Mouse (Mus musculus) c-Kit-positive CD71-positive TER-119-positive erythroid progenitor cells, embryonic 14.5 days (primary cell): ENCODE data around the gene Zfp445.
"Not testable (repeated sequence)": the region's sequence is repeated elsewhere in the genome, so short reads cannot be mapped to it uniquely, and the experiment has no call there.

ENCODE experiments used
- DNase-seq: peaks from one replicate; pipeline ENCODE4 v3.0.0-alpha.2; 2013; ENCODE audit warnings: low spot score

The Zfp445 gene

DNA sequence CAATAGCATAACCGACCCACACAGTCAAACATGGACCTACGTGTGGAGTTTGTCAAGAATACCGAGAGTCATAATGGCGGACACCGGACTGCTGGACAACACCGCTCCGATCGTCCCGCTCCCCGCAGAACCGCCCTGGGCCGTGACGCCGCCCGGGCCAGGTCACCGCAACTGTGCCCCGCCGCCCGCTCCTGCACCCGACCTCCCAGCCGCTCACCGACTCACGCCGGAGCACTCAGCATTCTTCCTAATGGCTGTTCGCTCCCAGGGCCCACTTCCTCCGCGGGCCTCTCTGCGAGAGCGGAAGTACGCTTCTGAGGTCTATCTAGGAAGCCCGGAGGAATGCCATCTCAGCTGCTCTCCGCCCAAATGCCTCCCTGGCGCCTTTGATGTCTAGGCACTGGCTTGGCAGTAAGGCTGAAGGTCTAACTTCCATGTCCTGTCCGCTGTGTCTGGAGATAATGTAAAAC is at the start of gene Zfp445:
Zfp445 (minus strand) TSS at position 310 of the 470 bp plus-strand sequence.
- DNase-seq: peak; percentile 79

DNA sequence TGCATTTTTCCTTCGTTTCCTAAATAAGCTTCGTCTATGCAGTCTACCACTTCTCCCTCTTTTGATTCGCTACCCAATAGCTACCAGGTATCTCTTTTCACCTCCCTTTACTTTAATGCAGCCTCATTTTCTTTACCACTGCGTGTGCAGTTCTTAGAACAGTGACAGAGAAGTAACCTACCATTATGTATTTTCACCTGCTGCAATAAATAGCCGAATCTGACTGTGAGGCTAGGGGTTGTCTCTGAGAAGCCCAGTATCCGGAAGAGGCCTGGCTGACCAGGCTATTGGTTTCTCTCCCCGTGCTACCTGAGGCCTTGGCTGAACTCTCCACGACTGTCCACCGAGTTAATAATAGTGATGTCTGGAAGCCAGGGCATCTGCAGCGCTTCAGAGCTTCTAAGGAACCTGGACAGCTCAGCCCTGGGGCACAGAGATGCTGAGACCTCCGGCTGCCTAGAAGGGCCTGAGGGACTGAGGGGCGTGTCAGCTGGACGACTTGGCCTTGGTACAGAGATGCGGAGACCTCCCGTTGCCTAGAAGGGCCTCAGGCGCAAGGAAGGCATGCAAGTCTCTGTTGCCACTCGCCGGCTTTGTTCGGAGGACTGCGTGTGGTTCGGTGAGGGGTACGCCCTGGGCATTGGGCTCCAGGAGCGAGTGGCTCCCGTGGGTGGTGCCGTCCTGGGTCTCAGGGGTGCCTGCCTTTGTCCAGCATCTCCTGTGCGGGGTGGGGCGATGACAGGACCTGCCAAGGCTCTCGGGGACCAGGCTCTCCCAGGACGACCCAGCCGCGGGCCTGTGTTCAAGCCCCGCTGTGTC is 37.1 kb upstream of the Zfp445 start:
- no peak for DNase-seq

DNA sequence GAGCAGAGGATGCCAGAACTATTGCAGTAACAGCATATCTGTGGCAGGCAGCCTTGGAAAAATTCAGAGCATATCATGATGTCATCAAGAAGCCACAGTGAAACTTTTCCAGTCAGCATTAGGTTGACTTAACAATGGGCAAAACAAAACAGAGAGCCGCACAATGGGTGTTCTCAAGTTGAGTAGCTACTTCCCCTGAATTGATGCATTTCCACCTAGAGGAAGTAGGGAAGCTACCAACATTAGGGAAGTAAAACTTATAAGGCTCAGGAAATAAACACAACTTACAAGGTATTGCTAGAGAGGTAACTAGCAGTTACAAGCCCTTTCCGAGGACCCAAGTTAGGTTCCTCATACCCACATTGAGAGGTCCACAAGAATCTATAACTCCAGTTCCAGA is 35.2 kb upstream of the Zfp445 start:
- no peak for DNase-seq

DNA sequence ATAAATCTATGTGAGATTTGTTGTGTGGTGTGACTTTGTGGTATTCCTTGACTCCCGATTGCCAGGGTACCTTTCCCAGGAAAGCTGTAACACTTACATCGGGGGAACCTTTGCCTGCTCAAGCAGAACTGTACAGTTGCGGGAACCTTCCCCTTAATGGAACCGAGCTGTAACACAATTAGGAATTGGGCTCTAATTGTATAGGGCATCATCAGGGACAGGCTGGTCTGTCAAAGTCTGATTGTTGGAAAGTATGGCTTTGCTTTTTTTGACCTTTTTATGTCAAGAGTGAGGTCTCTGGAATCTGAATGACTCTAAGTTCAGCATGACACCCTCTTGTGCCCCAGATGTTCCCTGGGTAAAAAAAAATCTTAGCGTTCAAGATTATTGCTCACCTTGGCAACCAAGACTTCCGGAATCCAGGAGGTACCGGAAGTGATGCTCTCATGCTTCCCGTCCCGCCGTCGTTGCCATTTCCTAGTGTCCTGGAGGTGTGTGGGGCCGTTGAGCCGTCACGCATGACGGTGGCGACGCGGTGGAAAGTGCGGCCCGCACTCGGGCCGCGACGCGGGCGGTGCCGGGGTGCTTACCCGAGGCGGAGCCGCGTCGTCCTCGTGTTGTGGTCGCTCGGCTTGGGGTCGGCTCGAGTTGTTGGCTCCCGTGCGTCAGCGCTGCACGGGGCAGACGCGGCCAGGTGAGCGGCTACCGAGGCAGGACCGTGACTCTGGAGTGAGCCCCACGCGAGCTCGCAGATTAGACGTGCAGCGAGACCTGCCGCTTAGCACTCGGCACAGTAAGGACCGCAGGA is 20.8 kb upstream of the Zfp445 start:
- peak; percentile 37 for DNase-seq

DNA sequence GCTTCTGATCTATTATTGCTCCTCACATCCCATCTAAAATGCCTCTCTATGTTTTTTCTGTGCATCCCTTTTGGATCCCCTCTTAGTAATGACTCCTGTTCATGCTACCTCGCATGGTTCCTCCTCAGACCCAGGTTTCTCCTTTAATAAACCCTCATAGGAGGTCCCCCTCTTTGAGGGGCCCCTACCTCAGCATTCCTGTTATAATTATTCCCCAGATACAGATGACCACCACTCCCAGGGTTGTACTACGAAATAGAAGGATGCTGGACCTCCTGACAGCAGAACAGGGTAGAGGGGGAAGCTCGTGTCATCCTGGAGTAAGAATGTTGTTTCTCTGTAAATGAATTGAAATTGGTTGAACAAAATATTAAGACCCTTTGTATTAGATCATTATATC is 19.6 kb upstream of the Zfp445 start, which contains the start of gene Zkscan7:
Zkscan7 (plus strand) TSS at position 301 of the 400 bp plus-strand sequence.
- DNase-seq: no peak

DNA sequence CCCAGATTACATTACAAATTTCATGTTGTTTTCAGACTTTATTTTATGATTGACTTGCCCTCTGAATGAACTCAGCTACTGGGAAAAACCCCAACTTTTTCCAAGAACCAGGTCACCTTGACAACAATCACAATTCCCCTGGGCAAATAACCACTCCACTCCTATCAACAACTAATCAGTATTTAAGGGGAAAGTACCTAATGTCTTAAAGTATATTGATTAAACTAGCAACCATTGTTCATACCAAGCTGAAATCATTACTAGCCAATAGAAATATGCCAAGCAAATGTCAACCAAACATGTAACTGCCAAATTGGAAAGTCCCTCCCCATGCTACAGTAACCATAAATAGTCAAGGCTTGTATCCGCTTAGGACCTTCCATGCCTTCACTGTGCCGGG is 9.3 kb upstream of the Zfp445 start:
- no peak for DNase-seq

DNA sequence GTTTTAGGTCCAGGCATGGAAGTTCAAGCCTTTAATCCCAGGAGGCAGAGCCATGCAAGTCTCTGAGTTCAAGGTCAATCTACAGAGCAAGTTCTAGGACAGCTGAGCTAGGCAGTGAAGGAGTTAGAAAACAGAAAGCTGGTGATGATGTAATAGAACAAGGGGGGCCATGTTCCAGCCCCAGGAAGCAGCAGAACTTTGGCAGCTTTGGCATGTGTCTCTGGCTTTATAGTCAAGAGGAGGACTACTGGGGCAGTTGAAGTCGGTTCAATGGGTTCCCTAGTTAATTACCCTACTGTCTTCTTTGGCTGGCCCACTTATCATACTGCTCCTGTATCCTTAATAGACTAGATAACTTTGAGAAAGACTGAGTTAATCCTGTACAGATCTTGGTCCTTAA is 8.8 kb upstream of the Zfp445 start:
- no peak for DNase-seq

DNA sequence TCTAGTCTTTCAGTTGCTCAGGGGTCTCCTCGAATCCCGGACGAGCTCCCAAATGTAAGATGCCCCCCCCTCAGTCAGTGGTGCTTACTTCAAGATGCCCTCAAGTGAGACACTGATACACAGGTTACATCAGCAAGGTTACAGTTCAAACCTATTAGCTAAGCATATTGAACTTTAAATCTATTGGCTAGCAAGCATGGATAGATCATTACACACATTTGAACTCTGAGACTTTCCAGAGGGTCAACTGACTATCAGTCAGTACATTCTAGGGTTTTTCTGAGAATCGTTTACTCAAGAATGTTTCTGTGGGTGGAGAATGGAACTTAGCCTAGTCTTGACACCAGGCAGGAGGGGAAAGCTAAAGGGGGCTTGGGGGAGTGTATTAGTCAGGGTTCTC is 6.8 kb upstream of the Zfp445 start:
- no peak for DNase-seq

DNA sequence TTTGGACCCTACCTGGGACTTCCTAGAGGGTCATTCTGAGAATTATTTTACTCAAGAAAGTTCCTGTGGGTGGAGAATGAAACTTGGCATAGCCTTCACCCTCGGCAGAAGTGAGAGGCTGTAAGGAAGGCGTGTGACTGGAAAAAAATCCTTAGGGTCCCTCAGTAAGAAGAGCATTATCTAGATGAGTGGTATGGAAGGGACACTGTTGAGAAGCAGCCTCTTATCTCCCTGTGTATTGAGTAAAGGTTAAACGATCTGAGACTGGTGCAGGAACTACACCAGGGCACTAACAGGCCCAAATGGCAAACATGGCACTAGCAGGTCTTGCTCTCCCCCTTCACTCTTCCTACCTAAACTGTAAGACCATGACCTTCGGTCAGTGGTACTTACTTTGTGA is 386 bp upstream of the Zfp445 start:
- DNase-seq: no peak

DNA sequence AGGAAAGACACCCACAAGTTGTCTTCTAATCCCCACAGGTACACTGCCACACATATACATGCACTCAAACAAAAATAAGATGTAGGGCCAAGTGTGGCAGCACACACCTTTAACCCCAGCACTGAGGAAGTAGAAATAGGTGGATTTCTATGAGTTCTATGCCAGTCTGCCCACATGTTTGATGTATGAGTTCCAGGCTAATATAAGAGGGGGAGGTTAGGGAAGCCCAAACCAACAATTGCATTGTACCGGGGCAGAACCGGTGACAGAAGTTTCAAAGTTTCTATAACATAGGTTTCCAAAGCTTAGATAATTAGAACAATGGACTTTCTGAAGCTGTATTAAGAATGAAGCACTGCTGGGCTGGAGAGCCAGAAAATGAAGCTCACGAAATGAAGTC is 958 bp downstream of the Zfp445 start:
- peak; percentile 37 for DNase-seq

DNA sequence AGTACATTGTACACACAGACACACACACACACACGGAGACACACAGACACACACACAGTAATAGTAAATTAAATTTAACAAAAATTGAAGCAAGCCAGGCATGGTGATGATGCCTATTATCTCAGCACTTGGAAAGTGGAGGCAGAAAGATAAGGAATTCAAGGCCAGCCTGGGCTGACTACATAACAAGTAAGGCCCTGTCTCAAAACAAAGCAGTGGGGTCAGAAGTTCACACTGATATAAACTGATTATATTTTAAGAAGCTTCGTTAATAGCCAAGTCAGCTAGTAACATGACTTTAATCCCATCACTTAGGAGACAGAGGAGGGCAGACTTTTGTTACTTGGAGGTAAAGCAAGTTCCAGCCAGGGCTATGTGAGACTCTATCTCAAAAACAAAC is 2.1 kb downstream of the Zfp445 start:
- DNase-seq: no peak

DNA sequence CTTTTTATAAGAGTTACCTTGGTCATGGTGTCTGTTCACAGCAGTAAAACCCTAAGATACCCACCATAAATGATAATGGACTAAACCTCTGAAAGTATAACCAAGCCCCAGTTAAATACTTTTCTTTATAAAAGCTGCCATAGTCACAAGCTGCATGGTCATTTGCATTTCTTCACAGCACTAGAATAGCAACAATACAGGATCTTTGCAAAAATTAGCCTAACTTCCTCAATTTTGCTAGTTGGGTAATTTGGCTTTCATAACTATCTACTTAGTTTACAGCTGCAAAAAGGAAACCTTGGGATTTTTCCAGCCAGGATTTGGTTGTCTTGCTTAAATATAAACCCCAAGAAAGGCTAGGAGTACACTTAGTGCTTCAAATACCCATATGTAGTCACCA is 5.1 kb downstream of the Zfp445 start:
- no peak for DNase-seq

DNA sequence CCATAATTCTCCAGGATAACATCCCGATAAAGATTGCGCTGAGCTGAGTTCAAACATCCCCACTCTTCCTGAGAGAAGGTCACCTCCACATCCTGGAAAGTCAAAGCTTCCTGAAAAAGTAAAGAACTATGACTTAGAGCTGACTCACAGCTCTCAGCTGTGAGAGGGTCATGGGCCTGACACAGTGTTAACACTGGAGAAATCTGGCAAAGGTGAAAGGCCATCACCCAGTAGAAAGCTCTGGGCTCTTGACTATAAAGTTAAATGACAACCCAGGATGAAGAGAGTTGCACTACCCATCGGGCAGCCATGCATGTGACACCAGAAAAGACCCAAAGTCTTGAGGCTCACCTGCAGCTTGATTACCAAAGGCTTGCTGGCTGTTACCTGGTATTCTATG is 9.1 kb downstream of the Zfp445 start:
- DNase-seq: no peak

DNA sequence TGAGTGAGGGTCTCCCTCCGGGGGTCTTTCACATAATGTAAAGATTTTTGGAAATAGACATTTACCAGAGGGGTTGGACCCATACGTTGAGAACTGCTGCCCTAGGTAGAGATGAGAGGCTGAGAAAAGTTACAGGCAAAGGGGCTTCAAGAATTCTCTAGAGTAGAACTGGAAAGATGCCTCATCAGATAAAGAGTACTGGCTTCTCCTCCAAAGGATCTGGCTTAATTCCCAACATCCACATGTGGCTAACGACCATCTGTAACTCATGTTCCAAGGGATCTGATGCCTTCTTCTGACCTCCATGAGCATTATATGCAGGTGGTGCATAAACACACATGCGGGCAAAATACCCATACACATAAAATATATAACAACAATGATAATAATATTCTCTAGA is 10.2 kb downstream of the Zfp445 start:
- no peak for DNase-seq

DNA sequence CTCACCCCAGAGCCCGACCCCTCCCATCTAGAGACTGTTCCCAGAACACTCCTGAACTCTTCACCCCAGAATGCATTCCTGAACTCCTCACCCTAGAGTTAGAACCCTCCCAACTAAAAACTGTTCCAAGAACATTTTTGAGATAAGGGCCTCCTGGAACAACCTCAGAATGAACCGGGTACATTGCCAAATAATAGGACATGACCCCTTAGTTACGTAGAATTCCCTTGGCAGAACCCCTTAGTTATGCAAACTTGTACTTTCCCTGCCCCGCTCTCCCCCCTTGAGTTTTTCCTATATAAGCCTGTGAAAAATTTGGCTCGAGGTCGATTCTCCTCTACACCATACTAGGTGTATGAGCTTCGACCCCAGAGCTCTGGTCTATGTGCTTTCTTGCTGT is 10.7 kb downstream of the Zfp445 start:
- not testable (repeated sequence) for DNase-seq

DNA sequence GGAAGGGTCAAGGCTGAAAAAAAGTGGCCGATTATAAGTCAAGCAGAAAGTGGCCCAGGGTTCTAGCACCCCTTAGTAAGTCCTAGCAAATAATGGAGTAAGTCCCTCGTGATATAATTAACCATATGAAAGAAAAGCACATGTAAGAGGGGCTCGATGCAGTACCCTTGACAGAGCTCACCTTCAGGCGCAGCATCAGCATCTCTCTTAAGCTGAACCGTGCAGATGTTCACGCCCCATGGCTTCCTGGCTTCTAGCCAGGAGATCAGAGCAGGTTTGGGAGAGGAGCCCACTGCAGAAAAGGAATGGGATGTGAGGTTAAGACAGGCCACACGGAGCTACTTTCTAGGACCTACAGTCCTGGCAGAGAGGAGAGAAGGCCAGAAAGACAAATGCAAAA is 11.3 kb downstream of the Zfp445 start:
- DNase-seq: no peak

DNA sequence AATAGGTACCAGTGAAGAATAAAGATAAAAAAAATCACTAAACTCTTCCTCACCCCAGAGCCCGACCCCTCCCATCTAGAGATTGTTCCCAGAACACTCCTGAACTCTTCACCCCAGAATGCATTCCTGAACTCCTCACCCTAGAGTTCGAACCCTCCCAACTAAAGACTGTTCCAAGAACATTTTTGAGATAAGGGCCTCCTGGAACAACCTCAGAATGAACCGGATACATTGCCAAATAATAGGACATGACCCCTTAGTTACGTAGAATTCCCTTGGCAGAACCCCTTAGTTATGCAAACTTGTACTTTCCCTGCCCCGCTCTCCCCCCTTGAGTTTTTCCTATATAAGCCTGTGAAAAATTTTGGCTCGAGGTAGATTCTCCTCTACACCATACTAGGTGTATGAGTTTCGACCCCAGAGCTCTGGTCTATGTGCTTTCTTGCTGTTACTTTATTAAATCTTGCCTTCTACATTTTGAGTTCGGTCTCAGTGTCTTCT is 17.9 kb downstream of the Zfp445 start:
- DNase-seq: not testable (repeated sequence)

DNA sequence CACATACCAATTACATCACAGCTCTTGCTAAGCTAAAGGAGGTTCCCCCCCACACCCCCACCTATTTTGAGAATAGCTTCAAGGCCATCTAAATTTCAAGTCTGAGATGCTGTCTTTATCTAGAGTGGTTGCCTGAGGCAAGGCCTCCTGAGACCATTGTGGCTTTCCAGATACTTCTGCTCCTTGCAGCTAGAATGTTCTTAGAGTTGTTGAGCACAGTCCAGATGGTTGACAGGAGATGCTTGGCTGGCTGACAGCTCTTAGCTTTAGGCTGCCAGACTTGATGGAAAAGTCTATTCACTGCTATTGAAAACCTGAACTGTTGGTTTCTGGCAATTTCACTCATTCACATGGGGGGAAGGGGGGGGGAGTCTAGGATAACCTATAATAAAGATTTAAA is 19.6 kb downstream of the Zfp445 start:
- DNase-seq: no peak

DNA sequence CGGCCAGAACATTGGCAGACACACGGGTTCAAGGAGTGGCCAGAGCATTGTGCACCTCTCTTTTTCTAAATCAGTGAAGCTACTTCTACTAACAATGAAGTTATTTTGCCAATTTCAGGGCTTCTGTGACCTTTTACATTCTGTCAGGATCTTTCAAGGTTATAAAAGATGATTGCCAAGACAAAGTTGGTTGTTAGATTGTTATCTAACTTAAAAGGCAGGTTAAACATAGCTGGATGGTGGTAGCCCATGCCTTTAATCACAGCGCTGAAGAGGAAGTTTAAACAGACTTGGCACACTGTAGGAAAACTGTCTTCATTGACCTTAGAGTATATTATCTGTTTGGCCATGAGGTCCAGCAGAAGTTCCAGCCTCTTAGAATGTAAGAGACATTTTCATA is 20.2 kb downstream of the Zfp445 start:
- no peak for DNase-seq

DNA sequence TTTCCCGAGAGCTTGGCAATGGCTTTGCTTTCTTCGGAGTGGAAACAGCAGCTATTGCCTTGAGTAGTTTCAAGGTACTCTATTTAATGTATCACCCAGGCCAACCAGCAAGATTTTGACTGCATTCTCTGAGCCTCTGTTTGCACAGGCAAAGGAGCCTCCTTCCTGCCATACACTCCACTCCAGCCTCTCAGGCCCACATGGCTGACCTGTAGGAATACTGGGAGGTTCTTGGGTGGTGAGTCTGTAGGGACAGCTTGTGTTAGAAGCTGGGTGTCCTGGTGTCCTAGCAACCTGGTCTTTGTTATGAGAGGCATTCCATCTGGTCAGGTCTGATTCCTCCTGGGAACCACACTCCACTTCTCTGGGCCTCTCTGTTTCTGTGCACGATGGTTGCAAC is 22.0 kb downstream of the Zfp445 start, which contains the start of gene Gm35549:
Gm35549 (minus strand) TSS at position 276 of the 400 bp plus-strand sequence.
- no peak for DNase-seq

DNA sequence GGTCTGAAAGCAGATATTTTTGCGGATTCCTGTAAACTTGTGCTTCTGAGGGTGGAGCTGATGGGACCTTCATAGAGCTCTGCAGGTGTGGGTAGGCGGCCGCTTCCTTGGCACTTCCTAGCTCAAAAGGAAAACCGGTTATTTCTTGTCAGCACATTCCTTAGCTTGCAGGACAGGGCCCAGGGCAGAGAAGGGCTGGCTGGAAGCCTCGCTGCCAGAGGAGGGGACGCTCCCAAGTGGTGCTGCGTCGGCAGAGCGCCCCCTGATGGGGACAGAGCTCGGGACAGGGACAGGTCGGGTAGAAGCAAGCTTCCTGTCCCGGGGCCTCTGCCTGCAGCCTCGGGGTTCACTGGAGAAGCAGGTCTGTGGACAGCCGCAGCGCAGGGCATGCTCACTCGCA is 28.1 kb downstream of the Zfp445 start:
- no peak for DNase-seq

DNA sequence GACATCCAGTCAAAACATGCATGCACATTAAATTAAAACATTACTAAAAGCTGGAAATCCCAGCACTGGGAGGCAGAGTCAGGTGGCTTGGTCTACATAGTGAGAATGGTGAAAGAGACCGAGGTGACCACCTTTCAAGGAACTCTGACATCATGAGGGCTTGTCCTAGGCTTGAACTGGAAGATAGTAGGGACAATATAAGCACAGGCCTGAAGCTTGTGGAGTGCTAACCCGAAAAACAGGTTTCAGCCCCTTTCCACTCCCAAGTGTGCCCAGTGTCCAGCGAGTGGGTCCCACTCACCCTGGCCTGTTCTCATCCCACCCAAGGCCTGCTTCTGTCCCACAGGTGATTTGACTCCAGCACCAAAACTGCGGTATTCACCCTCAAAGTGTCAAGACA is 28.6 kb downstream of the Zfp445 start:
- DNase-seq: no peak

DNA sequence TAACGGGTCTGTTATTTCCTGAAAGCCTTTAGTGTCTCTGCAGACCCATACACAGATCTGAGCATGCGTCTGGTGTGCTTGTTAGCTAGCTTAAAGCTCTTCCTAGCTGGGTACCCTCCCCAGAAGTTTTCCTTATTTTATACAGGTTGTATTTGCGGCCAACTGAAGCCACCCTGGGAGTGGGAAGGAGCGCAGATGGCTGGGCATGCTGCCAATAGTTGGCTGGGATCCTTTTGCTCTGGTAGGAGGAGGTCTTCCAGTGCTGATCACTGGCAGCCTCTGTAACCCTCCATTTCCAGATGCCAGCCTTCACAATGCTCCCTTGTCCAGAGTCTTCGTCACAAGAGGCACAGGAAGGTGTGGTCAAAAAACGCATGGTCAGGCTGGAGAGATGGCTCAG is 29.0 kb downstream of the Zfp445 start:
- no peak for DNase-seq
